Mouse (Mus musculus): ENCODE data around the gene Dhrs13. TPM values are rescaled to one million over a fixed set of nuclear protein-coding genes. Genes with fewer than 3 reads are reported as not detected.

Dhrs13 gene
- polyA plus RNA-seq, 1 experiment from 2014 or later = 4.4 TPM

DNA sequence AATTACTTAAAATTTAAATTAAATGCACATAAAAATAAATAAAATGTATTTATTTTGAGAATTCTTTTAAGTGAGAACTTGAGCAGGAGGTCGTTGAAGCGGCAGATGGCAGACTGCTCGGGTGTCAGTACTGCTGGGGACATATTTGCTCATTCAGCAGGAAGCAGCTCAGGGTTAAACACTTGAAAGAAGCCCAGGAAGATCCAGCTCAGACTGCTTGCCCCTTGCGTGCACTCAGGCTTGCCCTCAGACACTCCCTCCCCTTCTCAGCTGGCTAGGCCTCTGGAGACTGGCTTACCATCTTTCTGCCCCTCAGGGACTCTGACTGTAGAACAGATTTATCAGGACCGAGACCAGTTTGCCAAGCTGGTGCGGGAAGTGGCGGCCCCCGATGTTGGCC lies 24.9 kb downstream of the Dhrs13 start:
- WGBS = 86% methylated on average over 8 of the region's 8 CpGs
- Histone ChIP-seq H3K27ac (ENCODE audit: low read depth, low read length) (no peak overlapping the region), H3K9ac (ENCODE audit: low read depth, low read length) (no peak overlapping the region), H3K4me1 (replicated peaks; ENCODE audit: control insufficient read depth, insufficient read depth, low read length) (0 out of 2 replicates have a peak, but pooled peaks cover 3% of the 10 kb centered on the region), H3K27me3 (replicated peaks; ENCODE audit: control insufficient read depth, insufficient read depth, low read length) (no peaks in the 10 kb centered on the region), H3K4me3 (ENCODE audit: low read depth, low read length) (no peak overlapping the region), H3K36me3 (ENCODE audit: control insufficient read depth, insufficient read depth) (peaks cover 15% of the 10 kb centered on the region), H3K4me2 (replicated peaks; ENCODE audit: low read depth) (no peak overlapping the region), H3K9me3 (ENCODE audit: control insufficient read depth) (no peaks in the 10 kb centered on the region)
- TF ChIP-seq CTCF (IDR thresholded peaks at IDR 0.05; ENCODE audit: low read depth) = no peak
- no peak for ATAC-seq

DNA sequence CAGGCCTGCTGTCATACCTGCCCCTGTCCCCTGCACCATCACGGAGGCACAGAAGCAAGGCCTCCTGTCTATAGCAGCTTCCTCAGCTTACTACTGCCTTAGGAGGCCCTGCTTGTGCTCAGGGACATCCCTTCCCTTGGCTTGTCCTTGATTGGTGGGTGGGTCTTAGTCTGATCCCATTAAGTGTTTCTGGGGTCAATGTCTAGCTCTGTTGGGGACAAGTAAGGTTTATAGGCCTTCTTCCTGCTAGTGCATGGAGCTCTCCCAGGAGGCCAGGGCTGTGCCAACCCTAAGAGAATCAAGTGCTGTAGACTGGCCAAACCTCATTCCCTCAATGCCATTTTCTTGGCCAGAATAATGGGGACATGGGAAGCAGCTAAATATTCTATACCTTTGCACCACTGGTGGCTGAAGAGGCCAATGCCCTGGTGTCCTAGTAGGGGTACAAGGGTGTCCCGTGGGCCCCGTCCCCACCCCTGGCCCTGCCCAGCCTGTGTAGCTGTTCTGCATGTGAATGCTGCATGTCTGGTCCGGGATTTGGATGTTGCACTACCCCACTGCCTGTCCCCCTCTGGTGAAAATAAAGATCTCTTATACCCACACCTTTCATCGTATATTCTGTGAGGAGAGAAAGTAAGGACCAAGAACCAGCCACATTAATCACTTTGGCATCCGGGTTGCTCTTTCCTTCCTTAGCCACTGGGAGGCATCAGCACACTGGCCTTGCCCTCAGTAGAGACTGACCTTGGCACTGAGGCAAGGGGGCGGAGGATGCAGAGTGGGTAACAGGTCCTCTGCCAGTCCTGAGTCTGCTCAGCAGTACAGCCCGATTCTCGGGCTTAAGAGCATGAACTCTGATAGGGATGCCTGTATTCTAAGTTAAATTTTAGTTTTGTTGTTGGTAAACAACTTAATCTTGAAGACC lies 28.0 kb downstream of the Dhrs13 start:
- Histone ChIP-seq H3K9me3 (ENCODE audit: control insufficient read depth) (no peaks in the 10 kb centered on the region), H3K4me3 (ENCODE audit: low read depth, low read length) (no peak overlapping the region), H3K4me1 (replicated peaks; ENCODE audit: control insufficient read depth, insufficient read depth, low read length) (0 out of 2 replicates have a peak, but pooled peaks cover 3% of the 10 kb centered on the region), H3K27me3 (replicated peaks; ENCODE audit: control insufficient read depth, insufficient read depth, low read length) (no peaks in the 10 kb centered on the region), H3K36me3 (ENCODE audit: control insufficient read depth, insufficient read depth) (peaks cover 8% of the 10 kb centered on the region), H3K9ac (ENCODE audit: low read depth, low read length) (no peak overlapping the region), H3K4me2 (replicated peaks; ENCODE audit: low read depth) (no peak overlapping the region), H3K27ac (ENCODE audit: low read depth, low read length) (no peak overlapping the region)
- peak; percentile 74 for ATAC-seq
- TF ChIP-seq CTCF (IDR thresholded peaks at IDR 0.05; ENCODE audit: low read depth) = peak; percentile 94
- WGBS = 39% methylated on average over 9 of the region's 9 CpGs

DNA sequence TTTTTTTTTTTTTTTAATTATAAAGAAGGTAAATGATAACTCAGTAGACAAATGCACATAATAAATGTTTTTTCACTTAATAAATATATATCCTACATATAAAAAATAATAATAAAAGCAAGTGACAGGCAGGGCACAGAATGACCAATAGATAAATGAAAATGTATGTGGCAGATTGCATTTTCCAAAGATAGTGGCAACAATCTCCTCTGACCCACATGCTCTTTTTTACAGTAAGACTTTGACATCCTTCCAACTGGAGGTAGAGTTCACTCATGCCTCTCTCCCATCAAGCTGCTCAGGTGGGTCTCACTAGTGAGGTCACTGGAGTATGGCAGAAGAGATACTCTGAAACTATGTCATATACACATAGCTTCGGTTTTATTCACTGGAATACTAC lies 30.5 kb downstream of the Dhrs13 start:
- 77% methylated on average over 1 of the region's 1 CpGs for WGBS
- H3K4me1 ChIP-seq (replicated peaks; ENCODE audit: control insufficient read depth, insufficient read depth, low read length) = peaks cover 3% of the 10 kb centered on the region; the same call in 1 of the 2 replicates
- H3K9me3 ChIP-seq (ENCODE audit: control insufficient read depth) = no peaks in the 10 kb centered on the region
- ATAC-seq = no peak
- H3K36me3 ChIP-seq (ENCODE audit: control insufficient read depth, insufficient read depth) = peaks cover 8% of the 10 kb centered on the region
- TF ChIP-seq CTCF (IDR thresholded peaks at IDR 0.05; ENCODE audit: low read depth) = no peak
- H3K27ac ChIP-seq (ENCODE audit: low read depth, low read length) = no peak overlapping the region
- no peak overlapping the region for H3K4me3 ChIP-seq (ENCODE audit: low read depth, low read length)
- H3K4me2 ChIP-seq (replicated peaks; ENCODE audit: low read depth) = no peak overlapping the region
- H3K9ac ChIP-seq (ENCODE audit: low read depth, low read length) = no peak overlapping the region
- H3K27me3 ChIP-seq (replicated peaks; ENCODE audit: control insufficient read depth, insufficient read depth, low read length) = no peaks in the 10 kb centered on the region

DNA sequence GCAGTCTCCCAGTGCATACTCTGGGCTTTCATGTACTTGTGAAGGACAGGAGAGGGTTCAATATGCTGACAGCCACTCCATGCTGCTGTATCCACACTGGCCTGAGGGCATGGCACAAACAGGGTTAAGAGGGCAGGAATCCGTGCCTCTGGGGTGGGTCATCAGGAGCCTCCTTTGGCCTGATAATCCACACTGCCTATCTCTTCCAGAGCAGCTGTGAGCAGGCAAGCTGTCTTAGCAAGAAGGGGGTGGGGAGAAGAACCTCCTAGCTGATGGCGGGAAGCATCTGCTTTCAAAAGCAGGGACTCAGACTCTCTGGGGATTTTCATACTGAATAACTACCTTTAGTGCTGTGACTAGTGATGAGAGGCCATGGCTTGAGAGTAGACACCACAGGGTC lies 33.8 kb downstream of the Dhrs13 start:
- no peaks in the 10 kb centered on the region for H3K9me3 ChIP-seq (ENCODE audit: control insufficient read depth)
- no peak overlapping the region for H3K4me3 ChIP-seq (ENCODE audit: low read depth, low read length)
- no peaks in the 10 kb centered on the region; the same call in 1 of the 2 replicates for H3K4me1 ChIP-seq (replicated peaks; ENCODE audit: control insufficient read depth, insufficient read depth, low read length)
- ATAC-seq = no peak
- H3K4me2 ChIP-seq (replicated peaks; ENCODE audit: low read depth) = no peak overlapping the region
- H3K27me3 ChIP-seq (replicated peaks; ENCODE audit: control insufficient read depth, insufficient read depth, low read length) = no peaks in the 10 kb centered on the region
- no peaks in the 10 kb centered on the region for H3K36me3 ChIP-seq (ENCODE audit: control insufficient read depth, insufficient read depth)
- H3K9ac ChIP-seq (ENCODE audit: low read depth, low read length) = no peak overlapping the region
- no peak for TF ChIP-seq CTCF (IDR thresholded peaks at IDR 0.05; ENCODE audit: low read depth)
- H3K27ac ChIP-seq (ENCODE audit: low read depth, low read length) = no peak overlapping the region
- 47% methylated on average over 2 of the region's 2 CpGs for WGBS

DNA sequence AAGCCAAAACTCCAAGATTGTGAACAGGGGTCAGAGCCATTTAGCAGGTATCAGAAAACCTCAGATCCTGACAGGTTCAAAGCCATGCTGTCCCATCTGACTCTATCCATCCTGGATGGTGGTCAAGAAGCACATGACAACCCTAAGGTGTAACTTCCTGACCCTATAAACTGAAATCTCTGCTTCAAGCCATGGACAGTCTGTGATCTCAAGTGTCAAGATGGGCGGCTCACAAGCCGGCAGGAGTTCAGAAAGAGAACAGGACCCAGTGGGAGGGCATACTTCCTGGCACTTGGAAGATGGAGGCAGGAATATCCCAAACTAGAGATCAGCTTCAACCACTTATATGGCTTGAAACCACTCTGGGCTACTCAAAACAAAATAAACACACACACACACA lies 34.6 kb downstream of the Dhrs13 start:
- no peak for ATAC-seq
- no peak for TF ChIP-seq CTCF (IDR thresholded peaks at IDR 0.05; ENCODE audit: low read depth)
- Histone ChIP-seq H3K4me2 (replicated peaks; ENCODE audit: low read depth) (no peak overlapping the region), H3K9ac (ENCODE audit: low read depth, low read length) (no peak overlapping the region), H3K27me3 (replicated peaks; ENCODE audit: control insufficient read depth, insufficient read depth, low read length) (no peaks in the 10 kb centered on the region), H3K36me3 (ENCODE audit: control insufficient read depth, insufficient read depth) (no peaks in the 10 kb centered on the region), H3K9me3 (ENCODE audit: control insufficient read depth) (no peaks in the 10 kb centered on the region), H3K4me1 (replicated peaks; ENCODE audit: control insufficient read depth, insufficient read depth, low read length) (no peaks in the 10 kb centered on the region; the same call in 1 of the 2 replicates), H3K27ac (ENCODE audit: low read depth, low read length) (no peak overlapping the region), H3K4me3 (ENCODE audit: low read depth, low read length) (no peak overlapping the region)
- WGBS = 81% methylated on average over 2 of the region's 2 CpGs

DNA sequence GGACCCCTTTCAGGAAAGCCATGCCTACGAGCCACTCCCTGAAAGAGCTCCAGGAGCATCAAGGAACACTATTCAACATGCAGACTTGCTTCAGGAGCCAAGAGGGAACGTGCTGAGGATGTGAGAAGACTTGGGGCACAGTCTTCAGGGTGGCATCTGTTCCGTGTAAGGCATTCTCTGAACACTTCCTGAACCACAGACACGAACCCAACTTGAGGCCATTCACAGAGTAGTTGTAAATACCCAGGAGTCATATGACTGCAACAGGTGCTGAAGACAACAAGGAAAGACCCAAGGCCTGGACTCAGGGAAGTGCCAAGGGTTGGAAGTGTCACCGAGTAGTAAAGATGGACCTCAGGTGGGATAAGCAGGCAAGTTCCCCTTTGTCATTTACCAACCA lies 35.5 kb downstream of the Dhrs13 start:
- Histone ChIP-seq H3K4me2 (replicated peaks; ENCODE audit: low read depth) (no peak overlapping the region), H3K27me3 (replicated peaks; ENCODE audit: control insufficient read depth, insufficient read depth, low read length) (no peaks in the 10 kb centered on the region), H3K4me3 (ENCODE audit: low read depth, low read length) (no peak overlapping the region), H3K9ac (ENCODE audit: low read depth, low read length) (no peak overlapping the region), H3K27ac (ENCODE audit: low read depth, low read length) (0 out of 2 replicates have a peak overlapping the region, but pooled peaks have one; percentile 7), H3K9me3 (ENCODE audit: control insufficient read depth) (no peaks in the 10 kb centered on the region), H3K36me3 (ENCODE audit: control insufficient read depth, insufficient read depth) (0 out of 2 replicates have a peak, but pooled peaks cover 4% of the 10 kb centered on the region), H3K4me1 (replicated peaks; ENCODE audit: control insufficient read depth, insufficient read depth, low read length) (no peaks in the 10 kb centered on the region; the same call in 1 of the 2 replicates)
- TF ChIP-seq CTCF (IDR thresholded peaks at IDR 0.05; ENCODE audit: low read depth) = no peak
- WGBS = 57% methylated on average over 5 of the region's 5 CpGs
- 0 out of 2 replicates have a peak, but pooled peaks have one; percentile 29 for ATAC-seq

All from intestine, postnatal 0 days (tissue).